Mouse (Mus musculus) heart, embryonic 12.5 days (tissue): ENCODE data around the gene Gtf2f1. TPM values are rescaled to one million over a fixed set of nuclear protein-coding genes. Genes with fewer than 3 reads are reported as not detected.

Experiments
- ATAC-seq: fragments of 200-750 bp; cut with Nextera tagmentation; 2 replicates; pipeline ENCODE4 v1.8.0; 2017; ENCODE audit warnings: moderate TSS enrichment, moderate library complexity; ENCODE audit not compliant: insufficient number of reproducible peaks, low FRiP score
- H3K27ac ChIP-seq: fragments of 300-500 bp; sonication (generic); 2 replicates; pipeline ENCODE4 v1.5.1; 2016; ENCODE audit warnings: mild to moderate bottlenecking, moderate library complexity; ENCODE audit not compliant: poor library complexity, severe bottlenecking
- H3K27me3 ChIP-seq: fragments of 300-500 bp; sonication (generic); replicated peaks from 2 replicates; pipeline ENCODE4 v1.6.1; 2016; ENCODE audit warnings: mild to moderate bottlenecking, moderate library complexity
- H3K36me3 ChIP-seq: fragments of 300-500 bp; sonication (generic); 2 replicates; pipeline ENCODE4 v1.6.1; 2016; ENCODE audit warnings: mild to moderate bottlenecking, moderate library complexity
- H3K4me1 ChIP-seq: fragments of 300-500 bp; sonication (generic); replicated peaks from 2 replicates; pipeline ENCODE4 v1.6.1; 2016; ENCODE audit warnings: mild to moderate bottlenecking
- H3K4me2 ChIP-seq: fragments of 300-500 bp; sonication (generic); 2 replicates; pipeline ENCODE4 v1.6.1; 2016; ENCODE audit warnings: mild to moderate bottlenecking, moderate library complexity
- H3K4me3 ChIP-seq: fragments of 300-500 bp; sonication (generic); 2 replicates; pipeline ENCODE4 v1.5.1; 2016; ENCODE audit warnings: mild to moderate bottlenecking
- H3K9ac ChIP-seq: fragments of 300-500 bp; sonication (generic); 2 replicates; pipeline ENCODE4 v1.6.1; 2016; ENCODE audit warnings: mild to moderate bottlenecking, moderate library complexity
- H3K9me3 ChIP-seq: fragments of 300-500 bp; sonication (generic); replicated peaks from 2 replicates; pipeline ENCODE4 v1.6.1; 2016; ENCODE audit warnings: mild to moderate bottlenecking, moderate library complexity
- WGBS: fragments of 180-500 bp; shearing (Covaris S2); methylation state at CpG from one replicate; pipeline ENCODE4 v1.1.7; 2016; 5-methylcytosine and 5-hydroxymethylcytosine counted together
- polyA plus RNA-seq: library from polyadenylated mRNA; unstranded; fragments of >200 nt; fragmentation: Nextera tagmentation; extraction: Ambion mirVana; gene quantifications from 2 replicates; pipeline ENCODE4 v1.2.1, GENCODE M21; 2016

The Gtf2f1 gene
- polyA plus RNA-seq, 1 experiment from 2014 or later, result 34.3 TPM

DNA sequence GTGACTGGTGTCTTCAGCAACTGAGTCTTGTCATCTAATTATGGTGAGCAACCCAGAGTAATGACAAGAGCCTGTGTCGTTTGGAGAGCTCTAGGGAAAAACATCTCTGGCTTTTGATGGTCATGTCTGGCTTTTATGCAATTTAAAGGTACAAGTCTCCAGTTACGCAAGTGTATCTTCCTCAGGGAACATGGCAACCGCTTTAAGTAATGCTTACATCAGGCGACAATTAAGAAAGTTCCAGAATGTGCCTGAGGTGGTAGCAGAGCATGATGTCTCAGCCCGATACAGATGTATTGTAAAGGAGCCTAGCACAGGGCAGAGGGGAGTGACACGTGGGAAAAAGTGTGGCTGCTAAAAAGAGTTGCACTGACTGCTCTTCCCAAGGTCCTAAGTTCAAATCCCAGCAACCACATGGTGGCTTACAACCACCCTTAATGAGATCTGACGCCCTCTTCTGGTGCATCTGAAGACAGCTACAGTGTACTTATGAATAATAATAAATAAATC is 22.1 kb downstream of the Gtf2f1 start:
- no peaks in the 10 kb centered on the region for H3K27me3 ChIP-seq
- no peak for ATAC-seq
- no peaks in the 10 kb centered on the region for H3K9me3 ChIP-seq
- H3K4me1 ChIP-seq, result peaks cover 7% of the 10 kb centered on the region
- no peak overlapping the region for H3K27ac ChIP-seq
- peaks cover 26% of the 10 kb centered on the region for H3K36me3 ChIP-seq
- peak overlapping the region; percentile 89 for H3K4me3 ChIP-seq
- H3K9ac ChIP-seq, result no peak overlapping the region
- peak overlapping the region; percentile 83 for H3K4me2 ChIP-seq
- 70% methylated on average over 7 of the region's 7 CpGs for WGBS

- WGBS, result 79% methylated on average over 7 of the region's 7 CpGs
- Histone ChIP-seq H3K27me3 (no peaks in the 10 kb centered on the region), H3K4me2 (no peak overlapping the region)
Measured at GRCm38 (mm10) chr17:56988441-56988840, 22.6 kb downstream of the Gtf2f1 start.

DNA sequence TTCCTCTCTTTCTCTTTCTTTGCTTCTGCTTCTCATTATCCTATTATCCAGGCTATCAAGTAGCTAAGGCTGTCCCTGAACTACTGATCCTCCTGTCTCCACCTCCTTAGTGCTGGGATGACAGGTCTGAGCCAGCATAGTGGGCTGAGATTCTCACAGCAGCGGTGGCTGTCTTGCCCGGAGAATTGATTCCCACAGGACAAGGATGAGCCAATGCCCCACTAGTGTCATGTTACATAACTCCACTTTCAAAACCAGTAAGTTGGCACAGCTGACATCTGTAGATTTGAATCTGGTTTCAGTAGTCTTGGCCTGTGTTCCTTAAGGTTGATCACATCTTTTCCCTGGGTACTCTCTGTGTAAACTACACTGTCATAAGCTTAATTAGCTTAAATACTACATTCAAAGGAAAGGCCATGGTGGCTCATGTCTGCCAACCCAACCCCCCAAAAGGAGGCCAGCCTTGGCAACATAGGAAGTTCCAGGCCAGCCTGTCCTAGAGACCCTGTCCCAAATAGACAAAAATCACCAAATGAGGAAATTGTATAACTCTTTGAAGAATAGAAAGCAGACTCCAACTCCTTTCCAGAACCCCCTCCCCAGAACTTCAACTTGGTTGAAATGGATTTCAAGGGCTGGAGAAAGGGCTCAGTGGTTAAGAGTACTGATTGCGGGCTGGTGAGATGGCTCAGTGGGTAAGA is 24.8 kb downstream of the Gtf2f1 start:
- no peak overlapping the region for H3K4me2 ChIP-seq
- 0 out of 2 replicates have a peak, but pooled peaks cover 1% of the 10 kb centered on the region for H3K36me3 ChIP-seq
- no peaks in the 10 kb centered on the region for H3K9me3 ChIP-seq
- peaks cover 6% of the 10 kb centered on the region for H3K4me1 ChIP-seq
- WGBS, result 79% methylated on average over 3 of the region's 3 CpGs
- H3K9ac ChIP-seq, result no peak overlapping the region
- H3K27ac ChIP-seq, result no peak overlapping the region
- no peak overlapping the region for H3K4me3 ChIP-seq
- ATAC-seq, result no peak
- H3K27me3 ChIP-seq, result no peaks in the 10 kb centered on the region

More at GRCm38 (mm10) chr17:56988441-56988840, 22.6 kb downstream of the Gtf2f1 start:
- H3K36me3 ChIP-seq, result peaks cover 20% of the 10 kb centered on the region
- no peak overlapping the region for H3K27ac ChIP-seq
- no peaks in the 10 kb centered on the region for H3K9me3 ChIP-seq
- no peak overlapping the region for H3K4me3 ChIP-seq
- H3K4me1 ChIP-seq, result peaks cover 7% of the 10 kb centered on the region
- H3K9ac ChIP-seq, result no peak overlapping the region
- ATAC-seq, result no peak

DNA sequence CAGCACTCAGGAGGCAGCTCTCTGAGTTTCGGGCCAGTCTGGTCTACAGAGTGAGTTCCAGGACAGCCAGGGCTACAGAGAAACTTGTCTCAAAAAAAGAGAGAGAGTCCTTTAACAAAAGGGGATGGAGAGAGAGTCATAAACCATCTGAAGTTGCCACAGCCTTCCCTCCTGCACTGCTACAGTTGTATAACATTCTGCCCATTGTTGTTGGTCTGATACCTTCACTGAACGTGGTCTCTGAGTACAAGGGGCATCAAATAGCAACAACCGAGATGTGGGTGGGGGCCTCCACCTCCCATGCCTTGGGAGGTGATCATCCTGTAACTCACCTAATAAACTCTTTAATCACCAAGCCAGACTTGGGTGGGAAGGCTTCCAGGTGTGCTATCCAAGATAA is 25.4 kb downstream of the Gtf2f1 start:
- no peaks in the 10 kb centered on the region for H3K27me3 ChIP-seq
- peaks cover under 1% of the 10 kb centered on the region; the same call in 1 of the 2 replicates for H3K4me1 ChIP-seq
- no peak overlapping the region for H3K27ac ChIP-seq
- no peak overlapping the region for H3K9ac ChIP-seq
- no peak overlapping the region for H3K4me3 ChIP-seq
- H3K4me2 ChIP-seq, result no peak overlapping the region
- H3K9me3 ChIP-seq, result no peaks in the 10 kb centered on the region
- whole genome bisulfite sequencing, result 69% methylated on average over 3 of the region's 3 CpGs
- no peak for ATAC-seq
- H3K36me3 ChIP-seq, result no peaks in the 10 kb centered on the region

- WGBS, result 79% methylated on average over 9 of the region's 9 CpGs
- ATAC-seq, result no peak
- no peak overlapping the region for H3K4me3 ChIP-seq
- H3K9ac ChIP-seq, result no peak overlapping the region
- no peak overlapping the region for H3K4me2 ChIP-seq
- no peak overlapping the region for H3K27ac ChIP-seq
- no peaks in the 10 kb centered on the region for H3K36me3 ChIP-seq
- no peaks in the 10 kb centered on the region for H3K4me1 ChIP-seq
- H3K9me3 ChIP-seq, result no peaks in the 10 kb centered on the region
- no peaks in the 10 kb centered on the region for H3K27me3 ChIP-seq
Measured at GRCm38 (mm10) chr17:56984886-56985285, 26.2 kb downstream of the Gtf2f1 start.

DNA sequence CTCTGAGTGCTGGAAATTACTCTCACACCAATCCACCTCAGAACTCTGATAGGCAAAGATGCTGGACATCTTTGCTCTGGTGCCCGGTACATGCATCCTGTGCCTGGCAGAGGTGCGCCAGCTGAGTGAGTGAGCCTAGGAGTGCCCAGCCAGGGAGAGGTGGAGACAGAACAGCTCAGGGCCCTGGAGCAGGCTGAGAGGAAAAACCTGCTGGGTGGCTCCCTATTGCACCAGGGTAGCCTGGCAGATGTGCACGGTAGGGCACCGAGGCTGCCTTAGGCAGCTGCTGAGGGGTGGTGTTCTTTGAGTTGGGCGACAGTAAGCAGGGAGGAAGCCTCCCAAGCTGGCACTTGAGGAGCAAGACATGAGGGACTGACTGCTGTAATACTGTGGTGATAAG is 29.1 kb downstream of the Gtf2f1 start, which contains the start of gene Acer1:
Gene Acer1, minus strand, starts transcription at position 114 of the 400 bp plus-strand sequence.
- no peaks in the 10 kb centered on the region for H3K36me3 ChIP-seq
- WGBS, result 57% methylated on average over 5 of the region's 5 CpGs
- no peak within 1 kb of the TSS for H3K27ac ChIP-seq

DNA sequence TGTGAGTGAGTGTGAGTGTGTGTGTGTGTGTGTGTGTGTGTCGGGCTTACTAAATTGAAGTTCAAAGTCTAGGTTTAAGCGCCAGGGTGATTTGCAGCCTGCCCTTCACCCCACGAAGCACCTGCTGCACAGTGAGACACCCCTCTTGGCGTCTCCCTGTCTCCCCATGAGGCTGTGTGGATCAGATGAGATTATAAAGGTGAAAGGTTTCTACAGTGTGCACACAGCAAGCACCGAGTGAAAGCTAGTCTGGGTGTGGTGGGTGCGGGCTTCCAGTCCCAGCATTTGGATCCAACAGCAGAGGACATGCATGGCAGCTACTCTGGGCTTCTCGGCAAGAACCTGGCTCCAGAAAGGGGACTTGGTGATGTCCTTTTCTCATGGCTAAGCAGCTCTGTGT is 30.0 kb downstream of the Gtf2f1 start:
- H3K9me3 ChIP-seq, result no peaks in the 10 kb centered on the region
- H3K4me3 ChIP-seq, result no peak overlapping the region
- H3K4me2 ChIP-seq, result no peak overlapping the region
- no peak for ATAC-seq
- H3K36me3 ChIP-seq, result no peaks in the 10 kb centered on the region
- H3K27ac ChIP-seq, result no peak overlapping the region
- H3K9ac ChIP-seq, result no peak overlapping the region
- 69% methylated on average over 7 of the region's 7 CpGs for WGBS
- no peaks in the 10 kb centered on the region for H3K27me3 ChIP-seq
- H3K4me1 ChIP-seq, result no peaks in the 10 kb centered on the region

More for the DNA sequence above, 29.1 kb downstream of the Gtf2f1 start, which contains the start of gene Acer1:
- H3K4me3 ChIP-seq, result no peak within 1 kb of the TSS
- no peaks in the 10 kb centered on the region for H3K4me1 ChIP-seq
- H3K27me3 ChIP-seq, result no peaks in the 10 kb centered on the region
- no peak for ATAC-seq
- H3K4me2 ChIP-seq, result no peak within 1 kb of the TSS
- no peak within 1 kb of the TSS for H3K9ac ChIP-seq
- no peaks in the 10 kb centered on the region for H3K9me3 ChIP-seq

DNA sequence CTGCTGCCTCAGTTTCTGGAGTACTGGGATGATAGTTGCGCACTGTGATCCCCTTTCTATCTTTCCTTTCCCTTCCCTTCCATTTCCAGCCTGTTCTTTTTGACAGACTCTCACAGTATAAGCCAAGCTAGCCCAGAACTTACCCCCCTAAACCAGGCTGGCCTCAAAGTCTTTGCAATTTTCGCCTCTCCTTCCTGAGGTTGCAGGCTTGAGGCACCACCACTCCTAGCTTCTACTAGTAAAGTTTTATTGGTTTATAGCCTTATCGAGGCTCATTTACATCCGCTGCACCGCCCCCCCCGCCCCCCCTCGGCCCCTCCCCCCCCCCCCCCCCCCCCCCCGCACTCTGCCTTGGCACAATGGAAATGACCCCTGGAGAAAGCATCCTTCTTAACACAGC is 31.6 kb downstream of the Gtf2f1 start:
- ATAC-seq, result no peak

DNA sequence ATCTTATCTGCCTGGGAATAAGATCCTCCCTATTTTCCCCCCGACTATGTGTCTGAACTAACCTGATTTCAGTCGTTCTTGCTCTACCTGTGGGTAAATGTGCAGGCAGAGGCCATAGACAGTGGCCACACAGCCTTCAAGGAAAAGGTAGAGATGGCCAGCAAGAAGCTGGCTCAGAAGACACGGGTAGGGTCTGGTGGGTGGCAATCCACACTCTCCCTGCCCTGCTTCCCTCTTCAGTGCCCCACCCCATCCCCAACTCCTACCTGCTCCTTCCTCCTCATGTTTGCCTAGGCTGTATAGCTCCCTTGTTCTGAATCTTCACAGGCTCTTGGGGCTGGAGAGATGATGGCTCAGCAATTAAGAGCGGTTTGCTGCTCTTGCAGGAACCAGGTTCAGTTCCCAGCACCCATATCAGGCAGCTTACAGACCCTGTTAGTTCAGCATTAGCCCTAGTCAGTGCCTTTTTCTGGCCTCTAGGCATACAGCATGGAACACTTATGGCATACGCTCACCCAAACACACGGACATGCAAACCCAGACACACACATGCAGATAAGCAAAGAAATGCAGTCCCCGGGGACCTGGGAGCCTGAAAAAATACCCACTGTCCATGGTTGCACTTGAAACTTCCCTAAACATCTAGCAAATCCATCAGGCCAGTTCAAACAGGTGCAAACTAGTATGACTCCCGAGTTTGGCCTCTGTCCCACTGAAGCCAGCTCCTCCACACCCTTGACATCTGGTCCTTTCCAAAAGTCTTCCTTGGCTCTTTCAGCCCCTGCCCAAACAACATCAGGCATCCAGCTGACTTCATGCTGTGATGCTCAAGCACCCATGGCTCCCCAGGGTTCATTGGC is 34.3 kb downstream of the Gtf2f1 start:
- no peaks in the 10 kb centered on the region for H3K27me3 ChIP-seq
- no peak overlapping the region for H3K4me2 ChIP-seq
- no peak for ATAC-seq
- H3K4me1 ChIP-seq, result no peaks in the 10 kb centered on the region
- H3K27ac ChIP-seq, result no peak overlapping the region
- no peak overlapping the region for H3K9ac ChIP-seq
- no peaks in the 10 kb centered on the region for H3K36me3 ChIP-seq
- WGBS, result 63% methylated on average over 8 of the region's 8 CpGs
- H3K4me3 ChIP-seq, result no peak overlapping the region
- H3K9me3 ChIP-seq, result no peaks in the 10 kb centered on the region

More for the DNA sequence above, 31.6 kb downstream of the Gtf2f1 start:
- Histone ChIP-seq H3K4me2 (no peak overlapping the region), H3K27ac (no peak overlapping the region), H3K9me3 (no peaks in the 10 kb centered on the region), H3K36me3 (no peaks in the 10 kb centered on the region), H3K27me3 (no peaks in the 10 kb centered on the region), H3K4me3 (no peak overlapping the region), H3K4me1 (no peaks in the 10 kb centered on the region), H3K9ac (no peak overlapping the region)
- WGBS, result 32% methylated on average over 7 of the region's 8 CpGs

DNA sequence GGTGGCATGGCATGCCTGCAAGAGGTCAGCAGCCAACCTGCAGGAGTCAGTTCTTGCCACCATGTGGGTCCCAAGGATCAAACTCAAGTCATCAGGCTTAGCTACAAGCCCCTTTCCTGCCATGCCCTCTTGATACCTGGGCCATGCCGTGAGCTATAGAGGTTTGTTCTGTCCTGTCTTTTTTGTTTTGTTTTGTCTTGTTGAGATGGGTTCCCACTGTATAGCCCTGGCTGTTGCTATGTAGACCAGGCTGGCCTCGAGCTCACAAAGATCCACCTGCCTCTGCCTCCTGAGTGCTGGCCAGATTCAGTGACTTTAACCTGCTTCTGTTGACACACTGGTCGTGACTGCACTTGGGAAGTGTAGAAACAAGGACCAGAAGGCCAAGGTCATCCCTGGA is 35.7 kb downstream of the Gtf2f1 start:
- no peak overlapping the region for H3K4me2 ChIP-seq
- H3K36me3 ChIP-seq, result no peaks in the 10 kb centered on the region
- H3K4me1 ChIP-seq, result no peaks in the 10 kb centered on the region
- no peak for ATAC-seq
- H3K9ac ChIP-seq, result no peak overlapping the region
- no peak overlapping the region for H3K27ac ChIP-seq
- H3K9me3 ChIP-seq, result no peaks in the 10 kb centered on the region
- H3K4me3 ChIP-seq, result no peak overlapping the region
- peaks cover 7% of the 10 kb centered on the region; the same call in 1 of the 2 replicates for H3K27me3 ChIP-seq
- 66% methylated on average over 3 of the region's 3 CpGs for WGBS

DNA sequence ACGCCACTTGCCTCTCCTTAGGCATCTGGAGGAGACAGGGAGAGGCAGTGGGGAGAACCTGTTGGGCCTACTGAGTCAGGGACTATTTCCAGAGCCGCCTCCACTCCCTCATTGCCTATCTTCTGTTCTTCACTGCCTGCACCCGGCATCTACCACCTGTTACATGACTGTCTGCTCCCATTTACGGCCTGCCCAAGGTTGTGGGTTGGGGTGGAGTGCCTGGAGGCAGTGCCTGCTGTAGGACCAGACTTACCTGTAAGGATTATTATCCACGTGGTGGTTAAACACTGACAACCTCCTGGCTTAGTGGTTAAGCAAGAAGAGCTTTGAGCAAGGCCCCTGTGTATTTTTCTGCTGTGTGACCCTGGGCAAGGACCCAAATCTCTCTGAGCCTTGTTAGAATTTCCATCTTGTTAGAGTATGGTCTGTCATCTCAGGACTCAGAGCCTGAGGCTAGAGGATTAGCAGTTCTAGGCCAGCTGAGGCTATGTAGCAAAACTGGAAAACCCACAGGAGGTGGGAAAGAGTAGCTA is 36.3 kb downstream of the Gtf2f1 start:
- ATAC-seq, result no peak
- peaks cover 7% of the 10 kb centered on the region; the same call in 1 of the 2 replicates for H3K27me3 ChIP-seq
- H3K27ac ChIP-seq, result no peak overlapping the region
- no peak overlapping the region for H3K4me2 ChIP-seq
- no peaks in the 10 kb centered on the region for H3K9me3 ChIP-seq
- no peak overlapping the region for H3K4me3 ChIP-seq
- no peaks in the 10 kb centered on the region for H3K4me1 ChIP-seq
- no peaks in the 10 kb centered on the region for H3K36me3 ChIP-seq
- WGBS, result 77% methylated on average over 5 of the region's 5 CpGs
- no peak overlapping the region for H3K9ac ChIP-seq
